Mouse (Mus musculus) erythroblast, embryonic 14.5 days (primary cell): Measurements from ENCODE around the gene Yes1.

Experiments used
- GATA1 ChIP-seq: IDR thresholded peaks from 2 replicates; pipeline ENCODE4 v1.6.1; 2012; ENCODE audit warnings: low read length, inconsistent platforms, mixed read lengths
- TAL1 ChIP-seq: IDR thresholded peaks from 3 replicates; pipeline ENCODE4 v1.6.1; 2012; ENCODE audit warnings: low read length, inconsistent platforms, mixed read lengths

GRCm38 (mm10) chr5:32617851-32618250 lies 6.9 kb downstream of the Yes1 start:
- TF ChIP-seq GATA1: no peak
- TF ChIP-seq TAL1: no peak
